Mouse (Mus musculus) E14TG2a.4 (cell line): ENCODE measurements around the gene Gm5617.

ENCODE experiments used
- CTCF ChIP-seq: conservative IDR thresholded peaks from 2 replicates; pipeline ENCODE4 v1.5.1; 2014; ENCODE audit warnings: low read length
- NANOG ChIP-seq: IDR thresholded peaks from 2 replicates; pipeline ENCODE4 v1.6.1; 2014; ENCODE audit warnings: borderline replicate concordance, low read length, mixed read lengths
- POU5F1 ChIP-seq: IDR thresholded peaks from 2 replicates; pipeline ENCODE4 v1.6.1; 2014; ENCODE audit warnings: low read length, borderline replicate concordance

GRCm38 (mm10) chr9:48460720-48461119, 34.5 kb upstream of the Gm5617 start:
- TF ChIP-seq CTCF (no peak), NANOG (no peak), POU5F1 (no peak)
